Mouse (Mus musculus): ENCODE results near the gene Tmem51. TPM values are rescaled to one million over a fixed set of nuclear protein-coding genes. Genes with fewer than 3 reads are reported as not detected.

Gene Tmem51
- polyA plus RNA-seq, 1 experiment from 2014 or later, result 4.0 TPM

- Histone ChIP-seq H3K4me1 (ENCODE audit: control insufficient read depth, insufficient read depth, low read length) (no peaks in the 10 kb centered on the region), H3K4me2 (ENCODE audit: low read depth, low read length) (no peak overlapping the region), H3K4me3 (ENCODE audit: low read depth, low read length) (no peak overlapping the region), H3K36me3 (ENCODE audit: control insufficient read depth, insufficient read depth, low read length) (no peaks in the 10 kb centered on the region), H3K9me3 (ENCODE audit: control insufficient read depth, low read length) (no peaks in the 10 kb centered on the region), H3K27me3 (ENCODE audit: control insufficient read depth, insufficient read depth, low read length) (no peaks in the 10 kb centered on the region), H3K27ac (ENCODE audit: low read depth, low read length) (no peak overlapping the region), H3K9ac (replicated peaks; ENCODE audit: low read depth, low read length) (no peak overlapping the region)
- 24% methylated on average over 8 of the region's 8 CpGs for WGBS
- peak; percentile 49; the same call in 1 of the 2 replicates for ATAC-seq (ENCODE audit: low read depth)
Observed at GRCm38 (mm10) chr4:142098303-142098702, 14.2 kb upstream of the Tmem51 start.

GRCm38 (mm10) chr4:142097871-142098270 is 13.8 kb upstream of the Tmem51 start:
- 42% methylated on average over 5 of the region's 5 CpGs for WGBS
- Histone ChIP-seq H3K4me3 (ENCODE audit: low read depth, low read length) (no peak overlapping the region), H3K36me3 (ENCODE audit: control insufficient read depth, insufficient read depth, low read length) (no peaks in the 10 kb centered on the region), H3K27ac (ENCODE audit: low read depth, low read length) (no peak overlapping the region), H3K9ac (replicated peaks; ENCODE audit: low read depth, low read length) (no peak overlapping the region), H3K4me1 (ENCODE audit: control insufficient read depth, insufficient read depth, low read length) (no peaks in the 10 kb centered on the region), H3K27me3 (ENCODE audit: control insufficient read depth, insufficient read depth, low read length) (no peaks in the 10 kb centered on the region), H3K4me2 (ENCODE audit: low read depth, low read length) (no peak overlapping the region), H3K9me3 (ENCODE audit: control insufficient read depth, low read length) (no peaks in the 10 kb centered on the region)
- ATAC-seq (ENCODE audit: low read depth), result 0 out of 2 replicates have a peak, but pooled peaks have one; percentile 7

GRCm38 (mm10) chr4:142095513-142096241 is 11.6 kb upstream of the Tmem51 start:
- H3K4me2 ChIP-seq (ENCODE audit: low read depth, low read length), result no peak overlapping the region
- no peaks in the 10 kb centered on the region for H3K9me3 ChIP-seq (ENCODE audit: control insufficient read depth, low read length)
- no peaks in the 10 kb centered on the region for H3K27me3 ChIP-seq (ENCODE audit: control insufficient read depth, insufficient read depth, low read length)
- no peaks in the 10 kb centered on the region for H3K36me3 ChIP-seq (ENCODE audit: control insufficient read depth, insufficient read depth, low read length)
- WGBS, result 51% methylated on average over 15 of the region's 15 CpGs
- no peak overlapping the region for H3K9ac ChIP-seq (replicated peaks; ENCODE audit: low read depth, low read length)
- no peak overlapping the region for H3K27ac ChIP-seq (ENCODE audit: low read depth, low read length)
- H3K4me1 ChIP-seq (ENCODE audit: control insufficient read depth, insufficient read depth, low read length), result no peaks in the 10 kb centered on the region
- H3K4me3 ChIP-seq (ENCODE audit: low read depth, low read length), result no peak overlapping the region
- ATAC-seq (ENCODE audit: low read depth), result 0 out of 2 replicates have a peak, but pooled peaks have one; percentile 22

- Histone ChIP-seq H3K4me3 (ENCODE audit: low read depth, low read length) (no peak overlapping the region), H3K9me3 (ENCODE audit: control insufficient read depth, low read length) (no peaks in the 10 kb centered on the region), H3K9ac (replicated peaks; ENCODE audit: low read depth, low read length) (no peak overlapping the region), H3K4me2 (ENCODE audit: low read depth, low read length) (no peak overlapping the region), H3K27me3 (ENCODE audit: control insufficient read depth, insufficient read depth, low read length) (no peaks in the 10 kb centered on the region), H3K27ac (ENCODE audit: low read depth, low read length) (no peak overlapping the region), H3K4me1 (ENCODE audit: control insufficient read depth, insufficient read depth, low read length) (no peaks in the 10 kb centered on the region), H3K36me3 (ENCODE audit: control insufficient read depth, insufficient read depth, low read length) (no peaks in the 10 kb centered on the region)
- 93% methylated on average over 11 of the region's 11 CpGs for WGBS
- no peak for ATAC-seq (ENCODE audit: low read depth)
Observed at GRCm38 (mm10) chr4:142094386-142094785, 10.3 kb upstream of the Tmem51 start.

GRCm38 (mm10) chr4:142091100-142091499 is 7.0 kb upstream of the Tmem51 start:
- no peak overlapping the region for H3K4me3 ChIP-seq (ENCODE audit: low read depth, low read length)
- H3K27me3 ChIP-seq (ENCODE audit: control insufficient read depth, insufficient read depth, low read length), result no peaks in the 10 kb centered on the region
- WGBS, result 59% methylated on average over 2 of the region's 2 CpGs
- H3K9ac ChIP-seq (replicated peaks; ENCODE audit: low read depth, low read length), result no peak overlapping the region
- no peaks in the 10 kb centered on the region for H3K36me3 ChIP-seq (ENCODE audit: control insufficient read depth, insufficient read depth, low read length)
- H3K4me2 ChIP-seq (ENCODE audit: low read depth, low read length), result no peak overlapping the region
- H3K27ac ChIP-seq (ENCODE audit: low read depth, low read length), result no peak overlapping the region
- no peaks in the 10 kb centered on the region for H3K4me1 ChIP-seq (ENCODE audit: control insufficient read depth, insufficient read depth, low read length)
- no peak for ATAC-seq (ENCODE audit: low read depth)
- no peaks in the 10 kb centered on the region for H3K9me3 ChIP-seq (ENCODE audit: control insufficient read depth, low read length)

- 0 out of 2 replicates have a peak, but pooled peaks cover 3% of the 10 kb centered on the region for H3K27me3 ChIP-seq (ENCODE audit: control insufficient read depth, insufficient read depth, low read length)
- H3K27ac ChIP-seq (ENCODE audit: low read depth, low read length), result no peak overlapping the region
- no peak overlapping the region for H3K4me3 ChIP-seq (ENCODE audit: low read depth, low read length)
- H3K9ac ChIP-seq (replicated peaks; ENCODE audit: low read depth, low read length), result no peak overlapping the region
- H3K4me2 ChIP-seq (ENCODE audit: low read depth, low read length), result no peak overlapping the region
- H3K4me1 ChIP-seq (ENCODE audit: control insufficient read depth, insufficient read depth, low read length), result no peaks in the 10 kb centered on the region
- H3K9me3 ChIP-seq (ENCODE audit: control insufficient read depth, low read length), result no peaks in the 10 kb centered on the region
- no peak for ATAC-seq (ENCODE audit: low read depth)
- 74% methylated on average over 6 of the region's 6 CpGs for WGBS
- no peaks in the 10 kb centered on the region for H3K36me3 ChIP-seq (ENCODE audit: control insufficient read depth, insufficient read depth, low read length)
Observed at GRCm38 (mm10) chr4:142089966-142090365, 5.9 kb upstream of the Tmem51 start.

- Histone ChIP-seq H3K9ac (replicated peaks; ENCODE audit: low read depth, low read length) (no peak overlapping the region), H3K4me3 (ENCODE audit: low read depth, low read length) (no peak overlapping the region), H3K27ac (ENCODE audit: low read depth, low read length) (no peak overlapping the region), H3K4me1 (ENCODE audit: control insufficient read depth, insufficient read depth, low read length) (peaks cover 7% of the 10 kb centered on the region), H3K4me2 (ENCODE audit: low read depth, low read length) (no peak overlapping the region), H3K9me3 (ENCODE audit: control insufficient read depth, low read length) (no peaks in the 10 kb centered on the region), H3K36me3 (ENCODE audit: control insufficient read depth, insufficient read depth, low read length) (no peaks in the 10 kb centered on the region), H3K27me3 (ENCODE audit: control insufficient read depth, insufficient read depth, low read length) (peaks cover 10% of the 10 kb centered on the region; the same call in 1 of the 2 replicates)
- ATAC-seq (ENCODE audit: low read depth), result no peak
- 74% methylated on average over 6 of the region's 6 CpGs for WGBS
Observed at GRCm38 (mm10) chr4:142088836-142089235, 4.7 kb upstream of the Tmem51 start.

- H3K4me1 ChIP-seq (ENCODE audit: control insufficient read depth, insufficient read depth, low read length), result peaks cover 7% of the 10 kb centered on the region
- H3K4me2 ChIP-seq (ENCODE audit: low read depth, low read length), result no peak overlapping the region
- ATAC-seq (ENCODE audit: low read depth), result no peak
- WGBS, result 29% methylated on average over 4 of the region's 4 CpGs
- peaks cover 10% of the 10 kb centered on the region; the same call in 1 of the 2 replicates for H3K27me3 ChIP-seq (ENCODE audit: control insufficient read depth, insufficient read depth, low read length)
- H3K27ac ChIP-seq (ENCODE audit: low read depth, low read length), result no peak overlapping the region
- no peaks in the 10 kb centered on the region for H3K36me3 ChIP-seq (ENCODE audit: control insufficient read depth, insufficient read depth, low read length)
- H3K9ac ChIP-seq (replicated peaks; ENCODE audit: low read depth, low read length), result no peak overlapping the region
- H3K9me3 ChIP-seq (ENCODE audit: control insufficient read depth, low read length), result no peaks in the 10 kb centered on the region
- no peak overlapping the region for H3K4me3 ChIP-seq (ENCODE audit: low read depth, low read length)
Observed at GRCm38 (mm10) chr4:142088409-142088808, 4.3 kb upstream of the Tmem51 start.

GRCm38 (mm10) chr4:142084936-142085563 is 946 bp upstream of the Tmem51 start:
- Histone ChIP-seq H3K27ac (ENCODE audit: low read depth, low read length) (no peak overlapping the region), H3K9me3 (ENCODE audit: control insufficient read depth, low read length) (no peaks in the 10 kb centered on the region), H3K4me1 (ENCODE audit: control insufficient read depth, insufficient read depth, low read length) (peaks cover 14% of the 10 kb centered on the region), H3K4me2 (ENCODE audit: low read depth, low read length) (peak overlapping the region; percentile 63; the same call in 1 of the 2 replicates), H3K4me3 (ENCODE audit: low read depth, low read length) (no peak overlapping the region), H3K36me3 (ENCODE audit: control insufficient read depth, insufficient read depth, low read length) (no peaks in the 10 kb centered on the region), H3K9ac (replicated peaks; ENCODE audit: low read depth, low read length) (no peak overlapping the region), H3K27me3 (ENCODE audit: control insufficient read depth, insufficient read depth, low read length) (peaks cover 10% of the 10 kb centered on the region; the same call in 1 of the 2 replicates)
- ATAC-seq (ENCODE audit: low read depth), result no peak
- 7% methylated on average over 20 of the region's 20 CpGs for WGBS

All from neural tube, embryonic 14.5 days (tissue).